Mouse (Mus musculus) liver, adult (tissue): Measurements from ENCODE around the gene Gm44965.

Source experiments
- GATA4 ChIP-seq: IDR thresholded peaks from 2 replicates; pipeline ENCODE4 v1.6.1; 2014; ENCODE audit warnings: mild to moderate bottlenecking, low read length; ENCODE audit not compliant: insufficient replicate concordance

Gm44965 gene

DNA sequence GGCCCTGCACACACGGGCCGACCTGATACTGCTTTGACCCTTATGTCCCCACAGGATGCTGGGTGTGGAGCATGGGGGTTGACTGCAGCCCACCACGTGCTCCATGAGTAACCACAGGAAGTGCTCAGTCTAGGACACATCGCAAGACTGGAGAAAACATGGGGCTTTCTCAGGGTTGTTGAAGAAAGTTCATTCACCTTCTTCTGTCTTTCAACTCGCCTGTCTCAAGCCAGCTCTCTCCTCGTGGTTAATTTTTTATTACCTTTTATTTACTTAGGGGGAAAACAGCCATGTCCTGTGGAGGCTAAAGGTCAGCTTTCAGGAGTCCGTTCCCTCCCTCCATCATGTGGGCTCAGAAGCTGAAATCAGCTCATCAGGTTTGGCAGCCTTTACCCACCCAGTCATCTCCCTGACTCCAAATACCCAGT is 72.4 kb downstream of the Gm44965 start:
- TF ChIP-seq GATA4, result no peak

DNA sequence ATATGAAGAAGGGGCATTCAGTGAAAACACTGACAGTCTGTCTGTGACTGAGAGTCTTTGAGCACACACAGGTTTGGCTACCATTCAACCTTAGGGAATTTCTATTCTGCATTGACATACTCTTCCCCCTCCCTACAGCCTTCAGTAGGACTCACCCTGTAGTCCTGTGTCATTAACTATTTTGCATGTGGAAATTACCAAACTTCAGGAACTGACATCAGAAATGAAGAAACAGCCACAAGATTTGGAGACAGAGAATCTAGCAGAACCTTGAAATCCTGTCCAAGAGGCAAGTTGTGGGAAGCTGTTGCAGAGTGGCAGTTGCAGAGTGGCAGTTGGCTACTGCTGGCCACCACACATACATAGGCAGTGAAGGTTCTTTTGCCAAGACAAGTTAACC is 74.3 kb downstream of the Gm44965 start:
- TF ChIP-seq GATA4, result no peak
